Mouse (Mus musculus): Measurements from ENCODE around the gene Ttc28. TPM values are rescaled to one million over a fixed set of nuclear protein-coding genes. Genes with fewer than 3 reads are reported as not detected.
A peak's percentile ranks its signal among the peaks of the same experiment; 100 is the strongest.

Gene Ttc28
- polyA plus RNA-seq, 1 experiment = 5.5 TPM

- Histone ChIP-seq H3K4me3 (replicated peaks; ENCODE audit: insufficient read depth, low read depth, low read length) (no peak overlapping the region), H3K4me1 (ENCODE audit: control insufficient read depth, insufficient read depth, low read length) (no peaks in the 10 kb centered on the region), H3K27me3 (ENCODE audit: control insufficient read depth, insufficient read depth, low read length) (no peaks in the 10 kb centered on the region), H3K27ac (ENCODE audit: insufficient read depth, low read length) (no peak overlapping the region)
- 73% methylated on average over 5 of the region's 5 CpGs for WGBS
- TF ChIP-seq CTCF (IDR thresholded peaks at IDR 0.05; ENCODE audit: borderline replicate concordance, insufficient read depth, low read depth, low read length) (no peak), POLR2A (IDR thresholded peaks at IDR 0.05; ENCODE audit: borderline replicate concordance, insufficient read depth, low read length) (no peak)
- no peak for DNase-seq
Observed at GRCm38 (mm10) chr5:111096750-111097149, 217.1 kb downstream of the Ttc28 start.

- Histone ChIP-seq H3K27me3 (ENCODE audit: control insufficient read depth, insufficient read depth, low read length) (no peaks in the 10 kb centered on the region), H3K27ac (ENCODE audit: insufficient read depth, low read length) (no peak overlapping the region), H3K4me1 (ENCODE audit: control insufficient read depth, insufficient read depth, low read length) (no peaks in the 10 kb centered on the region), H3K4me3 (replicated peaks; ENCODE audit: insufficient read depth, low read depth, low read length) (no peak overlapping the region)
- DNase-seq = no peak
- WGBS = 81% methylated on average over 11 of the region's 11 CpGs
- TF ChIP-seq POLR2A (IDR thresholded peaks at IDR 0.05; ENCODE audit: borderline replicate concordance, insufficient read depth, low read length) = no peak
- no peak for TF ChIP-seq CTCF (IDR thresholded peaks at IDR 0.05; ENCODE audit: borderline replicate concordance, insufficient read depth, low read depth, low read length)
Observed at GRCm38 (mm10) chr5:111097233-111098160, 217.9 kb downstream of the Ttc28 start.

GRCm38 (mm10) chr5:111098516-111099274 is 219.1 kb downstream of the Ttc28 start:
- no peak for DNase-seq
- Histone ChIP-seq H3K27me3 (ENCODE audit: control insufficient read depth, insufficient read depth, low read length) (no peaks in the 10 kb centered on the region), H3K27ac (ENCODE audit: insufficient read depth, low read length) (no peak overlapping the region), H3K4me3 (replicated peaks; ENCODE audit: insufficient read depth, low read depth, low read length) (no peak overlapping the region), H3K4me1 (ENCODE audit: control insufficient read depth, insufficient read depth, low read length) (no peaks in the 10 kb centered on the region)
- 67% methylated on average over 7 of the region's 7 CpGs for WGBS
- no peak for TF ChIP-seq POLR2A (IDR thresholded peaks at IDR 0.05; ENCODE audit: borderline replicate concordance, insufficient read depth, low read length)
- no peak for TF ChIP-seq CTCF (IDR thresholded peaks at IDR 0.05; ENCODE audit: borderline replicate concordance, insufficient read depth, low read depth, low read length)

GRCm38 (mm10) chr5:111100585-111100984 is 221.0 kb downstream of the Ttc28 start:
- DNase-seq = no peak
- TF ChIP-seq CTCF (IDR thresholded peaks at IDR 0.05; ENCODE audit: borderline replicate concordance, insufficient read depth, low read depth, low read length) = no peak
- TF ChIP-seq POLR2A (IDR thresholded peaks at IDR 0.05; ENCODE audit: borderline replicate concordance, insufficient read depth, low read length) = no peak
- Histone ChIP-seq H3K4me3 (replicated peaks; ENCODE audit: insufficient read depth, low read depth, low read length) (no peak overlapping the region), H3K4me1 (ENCODE audit: control insufficient read depth, insufficient read depth, low read length) (peaks cover 7% of the 10 kb centered on the region; the same call in 1 of the 2 replicates), H3K27ac (ENCODE audit: insufficient read depth, low read length) (no peak overlapping the region), H3K27me3 (ENCODE audit: control insufficient read depth, insufficient read depth, low read length) (no peaks in the 10 kb centered on the region)
- WGBS = 68% methylated on average over 7 of the region's 7 CpGs

GRCm38 (mm10) chr5:111101383-111101932 is 221.9 kb downstream of the Ttc28 start:
- WGBS = 87% methylated on average over 6 of the region's 6 CpGs

GRCm38 (mm10) chr5:111104801-111105200 is 225.2 kb downstream of the Ttc28 start:
- Histone ChIP-seq H3K27me3 (ENCODE audit: control insufficient read depth, insufficient read depth, low read length) (no peaks in the 10 kb centered on the region), H3K4me1 (ENCODE audit: control insufficient read depth, insufficient read depth, low read length) (peaks cover 7% of the 10 kb centered on the region), H3K27ac (ENCODE audit: insufficient read depth, low read length) (no peak overlapping the region), H3K4me3 (replicated peaks; ENCODE audit: insufficient read depth, low read depth, low read length) (no peak overlapping the region)
- TF ChIP-seq POLR2A (IDR thresholded peaks at IDR 0.05; ENCODE audit: borderline replicate concordance, insufficient read depth, low read length) (no peak), CTCF (IDR thresholded peaks at IDR 0.05; ENCODE audit: borderline replicate concordance, insufficient read depth, low read depth, low read length) (no peak)
- 36% methylated on average over 7 of the region's 7 CpGs for WGBS
- DNase-seq = peak; percentile 23 to 24

More at GRCm38 (mm10) chr5:111101383-111101932, 221.9 kb downstream of the Ttc28 start:
- TF ChIP-seq POLR2A (IDR thresholded peaks at IDR 0.05; ENCODE audit: borderline replicate concordance, insufficient read depth, low read length) (no peak), CTCF (IDR thresholded peaks at IDR 0.05; ENCODE audit: borderline replicate concordance, insufficient read depth, low read depth, low read length) (no peak)
- no peak for DNase-seq
- Histone ChIP-seq H3K27ac (ENCODE audit: insufficient read depth, low read length) (no peak overlapping the region), H3K27me3 (ENCODE audit: control insufficient read depth, insufficient read depth, low read length) (no peaks in the 10 kb centered on the region), H3K4me1 (ENCODE audit: control insufficient read depth, insufficient read depth, low read length) (peaks cover 7% of the 10 kb centered on the region; the same call in 1 of the 2 replicates), H3K4me3 (replicated peaks; ENCODE audit: insufficient read depth, low read depth, low read length) (no peak overlapping the region)

GRCm38 (mm10) chr5:111111378-111111777 is 231.8 kb downstream of the Ttc28 start:
- Histone ChIP-seq H3K27me3 (ENCODE audit: control insufficient read depth, insufficient read depth, low read length) (no peaks in the 10 kb centered on the region), H3K4me3 (replicated peaks; ENCODE audit: insufficient read depth, low read depth, low read length) (no peak overlapping the region), H3K4me1 (ENCODE audit: control insufficient read depth, insufficient read depth, low read length) (no peaks in the 10 kb centered on the region; the same call in 1 of the 2 replicates), H3K27ac (ENCODE audit: insufficient read depth, low read length) (no peak overlapping the region)
- 90% methylated on average over 6 of the region's 6 CpGs for WGBS
- no peak for DNase-seq
- TF ChIP-seq POLR2A (IDR thresholded peaks at IDR 0.05; ENCODE audit: borderline replicate concordance, insufficient read depth, low read length) = no peak
- TF ChIP-seq CTCF (IDR thresholded peaks at IDR 0.05; ENCODE audit: borderline replicate concordance, insufficient read depth, low read depth, low read length) = no peak
